Mouse (Mus musculus) cerebellum, adult (tissue): Measurements from ENCODE around the gene Gbx1.
"Not testable (repeated sequence)": the region's sequence is repeated elsewhere in the genome, so short reads cannot be mapped to it uniquely, and the experiment has no call there.

Experiments used
- ATAC-seq: cut with Nextera tagmentation; 2 replicates; pipeline ENCODE4 v1.9.2; 2017; ENCODE audit warnings: mild to moderate bottlenecking, moderate library complexity, mixed read lengths; ENCODE audit not compliant: insufficient number of reproducible peaks, low FRiP score, low TSS enrichment

The Gbx1 gene

GRCm38 (mm10) chr5:24526889-24527230 lies at the start of gene Gbx1:
Gene Gbx1, minus strand, starts transcription at chr5:24527202.
- no peak for ATAC-seq

GRCm38 (mm10) chr5:24576801-24577182 lies 49.8 kb upstream of the Gbx1 start:
- ATAC-seq: peak; percentile 7

GRCm38 (mm10) chr5:24575948-24576347 lies 48.9 kb upstream of the Gbx1 start:
- no peak for ATAC-seq

GRCm38 (mm10) chr5:24556709-24557108 lies 29.7 kb upstream of the Gbx1 start, which contains the start of gene 4931409K22Rik:
Gene 4931409K22Rik, minus strand, starts transcription at chr5:24556809.
- ATAC-seq: no peak

GRCm38 (mm10) chr5:24555335-24555734 lies 28.3 kb upstream of the Gbx1 start:
- ATAC-seq: not testable (repeated sequence)

- no peak for ATAC-seq
Measured at GRCm38 (mm10) chr5:24553621-24554244, 26.7 kb upstream of the Gbx1 start.

- ATAC-seq: no peak
Measured at GRCm38 (mm10) chr5:24551317-24551688, 24.3 kb upstream of the Gbx1 start.

GRCm38 (mm10) chr5:24550598-24551316 lies 23.8 kb upstream of the Gbx1 start:
- no peak for ATAC-seq

GRCm38 (mm10) chr5:24542643-24543042 lies 15.6 kb upstream of the Gbx1 start:
- ATAC-seq: no peak

- no peak for ATAC-seq
Measured at GRCm38 (mm10) chr5:24541144-24541569, 14.2 kb upstream of the Gbx1 start.

GRCm38 (mm10) chr5:24540387-24541143 lies 13.6 kb upstream of the Gbx1 start, which contains the start of gene Asb10:
Gene Asb10, minus strand, starts transcription at chr5:24540978.
- no peak for ATAC-seq

GRCm38 (mm10) chr5:24539571-24540296 lies 12.7 kb upstream of the Gbx1 start:
- no peak for ATAC-seq

- no peak for ATAC-seq
Measured at GRCm38 (mm10) chr5:24537618-24538017, 10.6 kb upstream of the Gbx1 start.

- ATAC-seq: no peak
Measured at GRCm38 (mm10) chr5:24536511-24536910, 9.5 kb upstream of the Gbx1 start.

- ATAC-seq: no peak
Measured at GRCm38 (mm10) chr5:24535731-24536130, 8.7 kb upstream of the Gbx1 start.

- ATAC-seq: no peak
Measured at GRCm38 (mm10) chr5:24534292-24534691, 7.3 kb upstream of the Gbx1 start.

- ATAC-seq: no peak
Measured at GRCm38 (mm10) chr5:24533391-24533790, 6.4 kb upstream of the Gbx1 start.

GRCm38 (mm10) chr5:24530042-24530689 lies 3.2 kb upstream of the Gbx1 start:
- ATAC-seq: peak; percentile 74

- no peak for ATAC-seq
Measured at GRCm38 (mm10) chr5:24527780-24528179, 778 bp upstream of the Gbx1 start.
